ENCODE assay signal across 22 mouse cellular contexts in genomic region chr11:11108922-11109321, GRCm38 (mm10).
"Had no signal": no experiment of that assay in that cellular context is flagged by ENCODE, and none has a peak within 500 bp of the region (broad histone marks: within the 10 kb centered on the region; RNA-seq: fewer than 3 reads in every experiment).

No protein-coding gene starts in this region.

- H3K9me3 ChIP-seq: liver, embryonic 12.5 days; liver, embryonic 15.5 days; lung, embryonic 15.5 days; neural tube, embryonic 13.5 days; stomach, embryonic 15.5 days had no signal

- H3K4me1 ChIP-seq: liver, embryonic 12.5 days; liver, embryonic 15.5 days; megakaryocyte, embryonic 14.5 days had no signal

- H3K4me2 ChIP-seq: liver, embryonic 12.5 days; liver, embryonic 15.5 days; lung, embryonic 15.5 days; neural tube, embryonic 13.5 days; stomach, embryonic 15.5 days had no signal

- H3K9ac ChIP-seq: liver, embryonic 12.5 days; liver, embryonic 15.5 days; lung, embryonic 15.5 days; neural tube, embryonic 13.5 days; stomach, embryonic 15.5 days had no signal

- H3K36me3 ChIP-seq: liver, embryonic 12.5 days; liver, embryonic 15.5 days; lung, embryonic 15.5 days; midbrain, embryonic 10.5 days; neural tube, embryonic 13.5 days; stomach, embryonic 15.5 days had no signal

- H3K4me3 ChIP-seq: left cerebral cortex, adult 2 months; liver, embryonic 12.5 days; liver, embryonic 15.5 days; lung, embryonic 15.5 days; megakaryocyte, embryonic 14.5 days; midbrain, embryonic 10.5 days; neural tube, embryonic 13.5 days; stomach, embryonic 15.5 days had no signal

- ATAC-seq: hindbrain, postnatal 0 days; inflammation-experienced regulatory T-cells, adult 6 months; intestine, embryonic 16.5 days; liver, embryonic 12.5 days had no signal

- H3K27ac ChIP-seq: hindbrain, postnatal 0 days; left cerebral cortex, adult 2 months; liver, embryonic 12.5 days; liver, embryonic 15.5 days; lung, embryonic 15.5 days; midbrain, embryonic 10.5 days; neural tube, embryonic 13.5 days; stomach, embryonic 15.5 days had no signal

- DNase-seq: kidney, adult 8-10 months; kidney, postnatal 10 days; layer of hippocampus, postnatal 36 days; lung, adult 18-20 months; lung, postnatal 10 days; lung, postnatal 36 days; midbrain, embryonic 14.5 days; right cerebral cortex, adult 18-20 months; right cerebral cortex, postnatal 14 days; right cerebral cortex, postnatal 4 days; thymus, postnatal 25 days had no signal
